Mouse (Mus musculus): ENCODE data around the gene Zfp27.
"Not testable (repeated sequence)": the region's sequence is repeated elsewhere in the genome, so short reads cannot be mapped to it uniquely, and the experiment has no call there.

Gene Zfp27

DNA sequence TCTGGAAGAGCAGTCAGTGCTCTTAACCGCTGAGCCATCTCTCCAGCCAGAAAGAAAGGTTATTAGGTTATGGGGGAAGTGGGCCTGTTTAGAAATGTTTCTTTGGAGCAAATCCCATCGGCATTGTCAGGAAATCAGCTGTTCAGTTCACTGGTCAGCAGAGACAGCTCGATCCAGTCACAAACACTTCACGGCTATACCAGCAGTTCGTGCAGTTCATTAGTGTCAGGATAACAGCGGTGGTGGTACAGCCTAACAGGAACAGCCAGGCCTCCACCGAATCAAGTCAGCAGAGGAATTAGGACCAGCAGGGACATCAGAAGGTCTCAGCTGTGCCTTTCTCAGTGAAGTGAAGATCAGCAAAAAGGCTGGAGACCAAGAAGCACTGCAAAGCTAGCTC is 25.5 kb downstream of the Zfp27 start:
- DNase-seq: no peak

DNA sequence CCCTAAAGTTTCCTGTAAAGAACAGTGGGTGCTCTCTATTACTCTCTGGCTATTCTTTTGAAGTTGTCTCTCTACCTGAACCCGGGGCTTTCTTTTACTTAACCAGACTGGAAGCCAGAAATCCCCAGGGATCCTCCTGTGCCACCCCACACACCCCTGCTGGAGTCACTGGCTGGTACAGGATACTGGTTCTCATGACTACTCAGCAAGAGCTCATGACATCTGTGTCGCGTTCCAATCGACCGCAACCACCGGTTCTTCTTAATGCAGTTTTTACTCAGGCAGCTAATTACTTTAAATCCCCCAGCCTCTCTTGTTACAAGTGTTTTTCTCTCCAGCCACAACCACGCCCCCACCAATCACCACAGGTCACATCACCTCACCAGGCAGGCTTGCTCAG is 26.3 kb downstream of the Zfp27 start:
- DNase-seq: no peak

DNA sequence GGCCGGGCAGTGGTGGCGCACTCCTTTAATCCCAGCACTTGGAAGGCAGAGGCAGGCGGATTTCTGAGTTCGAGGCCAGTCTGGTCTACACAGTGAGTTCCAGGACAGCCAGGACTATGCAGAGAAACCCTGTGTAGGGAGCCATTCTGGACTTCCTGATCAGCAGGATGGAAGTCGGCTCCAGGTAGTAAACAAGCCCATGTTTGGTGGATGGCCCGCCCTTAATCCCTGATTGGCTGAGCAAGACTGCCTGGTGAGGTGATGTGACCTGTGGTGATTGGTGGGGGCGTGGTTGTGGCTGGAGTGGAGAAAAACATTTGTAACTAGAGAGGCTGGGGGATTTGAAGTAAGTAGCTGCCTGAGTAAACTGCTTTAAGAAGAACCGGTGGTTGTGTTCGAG is 28.8 kb downstream of the Zfp27 start:
- DNase-seq: not testable (repeated sequence)

DNA sequence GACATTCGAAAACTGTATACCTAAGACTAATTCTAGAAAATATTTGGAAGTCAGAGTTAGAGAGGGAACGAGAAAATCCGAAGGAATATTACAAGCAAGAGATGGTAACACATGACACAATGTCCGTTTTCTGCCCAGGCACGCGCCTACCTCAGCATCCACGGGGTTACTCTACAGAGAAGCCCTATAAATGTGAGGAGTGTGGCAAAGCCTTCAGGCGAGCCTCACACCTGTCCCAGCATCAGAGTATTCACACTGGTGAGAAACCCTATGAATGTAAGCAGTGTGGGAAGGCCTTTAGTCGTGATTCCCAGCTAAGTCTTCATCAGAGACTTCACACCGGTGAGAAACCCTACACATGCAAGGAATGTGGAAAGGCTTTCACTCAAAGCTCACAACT is 32.1 kb downstream of the Zfp27 start:
- DNase-seq: no peak

DNA sequence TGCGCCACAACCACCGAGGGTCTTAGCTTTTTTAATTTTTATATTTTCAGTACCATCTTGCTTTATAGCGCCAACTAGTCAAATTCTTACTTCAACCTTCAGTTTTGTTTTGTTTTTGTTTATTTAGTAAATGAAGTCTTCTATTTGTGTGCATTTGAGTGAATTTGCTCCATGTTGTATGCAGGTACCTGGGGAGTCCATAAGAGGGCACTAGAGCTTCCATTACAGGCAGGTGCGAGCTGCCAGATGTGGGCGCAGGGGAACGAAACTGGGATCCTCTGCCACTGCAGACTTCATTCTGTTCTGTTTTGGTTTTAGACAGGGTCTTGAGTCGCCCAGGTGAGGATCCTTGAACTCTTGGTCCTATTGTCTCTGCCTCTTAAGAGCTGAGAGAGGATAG is 44.7 kb downstream of the Zfp27 start:
- no peak for DNase-seq

DNA sequence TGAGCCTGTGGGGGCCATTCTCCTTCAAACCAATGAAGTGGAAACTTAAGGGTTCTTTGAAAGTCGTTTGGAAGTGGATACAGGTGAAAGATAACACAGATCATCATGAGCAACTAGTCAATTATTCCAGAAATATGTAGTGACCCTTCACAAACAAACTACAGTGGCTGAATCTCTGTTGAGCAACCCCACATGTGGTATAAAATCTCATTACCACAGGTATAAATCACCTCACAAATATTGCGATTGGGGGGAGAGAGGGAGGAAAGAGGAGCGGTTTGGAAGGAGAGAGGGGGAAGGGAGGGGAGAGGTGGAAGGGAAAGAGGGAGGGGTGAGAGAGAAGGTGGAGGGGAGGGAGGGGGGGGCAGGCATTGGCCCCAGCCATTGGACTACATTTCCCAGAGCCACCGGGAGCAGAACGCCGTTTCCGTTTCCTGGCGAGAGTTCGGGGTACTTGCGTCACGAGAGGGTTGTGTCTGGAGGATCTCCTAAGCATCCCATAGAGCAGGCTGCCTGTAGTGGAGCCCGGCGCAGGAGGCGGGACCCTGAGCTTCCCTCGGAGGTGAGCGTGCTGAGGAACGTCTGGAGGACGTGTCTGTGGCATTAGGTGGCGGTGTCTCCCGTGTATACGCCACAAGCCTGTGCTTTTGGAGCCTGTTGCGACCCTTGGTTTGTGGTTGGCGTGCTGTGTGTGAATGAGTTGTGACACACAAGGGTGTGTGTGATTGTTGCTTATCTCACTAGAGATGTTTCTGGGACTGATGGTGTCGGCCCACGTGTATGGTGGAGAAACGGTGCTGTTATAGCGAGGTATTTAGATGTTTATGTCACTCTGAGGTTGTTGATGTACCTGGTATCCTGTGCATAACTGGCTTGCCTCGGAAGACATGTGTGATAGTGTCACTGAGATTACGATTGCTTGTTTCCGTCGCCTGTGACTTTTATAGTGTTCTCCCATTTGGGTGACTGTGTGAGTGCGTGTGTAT is 46.5 kb downstream of the Zfp27 start, which contains the start of gene Zfp420:
Gene Zfp420, plus strand, starts transcription at position 448 of the 986 bp plus-strand sequence.
- peak; percentile 71 to 72 for DNase-seq

DNA sequence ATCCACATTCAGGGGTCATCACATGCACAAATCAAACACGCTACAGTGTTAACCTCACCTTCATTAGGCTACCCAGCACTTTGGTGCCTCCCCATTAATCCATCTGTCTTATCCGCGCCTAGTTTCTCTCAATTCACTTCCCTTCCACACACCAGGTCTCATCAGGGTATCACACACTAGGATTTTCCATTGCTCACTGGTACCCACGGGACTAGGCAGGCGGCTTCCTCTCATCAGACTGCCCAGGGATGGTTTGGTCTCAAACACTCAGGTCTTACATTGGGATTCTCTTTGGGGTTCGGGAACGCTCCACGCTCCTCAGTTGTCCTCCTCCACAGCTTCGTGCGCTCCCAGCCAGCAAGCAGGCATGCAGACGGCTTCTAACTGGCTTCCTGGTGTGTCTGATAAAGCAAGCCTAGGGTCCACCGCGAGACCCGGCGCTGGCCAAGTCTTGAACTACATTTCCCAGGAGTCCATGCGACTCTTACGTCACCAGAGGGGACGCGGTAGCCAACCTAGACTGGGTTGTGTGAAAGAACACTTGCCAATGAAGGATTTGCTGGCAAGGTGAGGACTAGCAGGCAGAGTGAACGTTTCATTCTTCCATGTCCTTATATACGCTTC is 53.0 kb downstream of the Zfp27 start, which contains the start of gene Zfp940:
Gene Zfp940, minus strand, starts transcription at position 451 of the 624 bp plus-strand sequence.
- DNase-seq: peak; percentile 64 to 86

DNA sequence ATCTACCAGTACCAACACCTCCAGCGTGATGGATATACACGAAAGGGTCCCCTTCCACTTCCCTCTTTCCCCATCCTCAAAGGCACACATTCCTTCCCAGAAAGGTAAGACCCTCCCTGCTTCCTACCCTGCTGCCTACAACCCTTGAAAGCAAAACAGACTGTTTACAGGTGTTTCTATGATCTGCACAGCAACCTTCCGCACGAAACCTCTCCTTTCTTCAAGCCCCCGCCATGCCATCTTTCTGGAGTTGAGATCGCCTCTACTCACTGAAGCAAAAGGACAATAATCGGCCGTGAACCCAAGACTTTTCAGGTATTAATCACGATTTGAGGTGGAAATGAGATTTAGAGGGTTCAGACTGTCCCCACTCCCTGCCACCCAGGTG is 53.5 kb downstream of the Zfp27 start:
- no peak for DNase-seq

DNA sequence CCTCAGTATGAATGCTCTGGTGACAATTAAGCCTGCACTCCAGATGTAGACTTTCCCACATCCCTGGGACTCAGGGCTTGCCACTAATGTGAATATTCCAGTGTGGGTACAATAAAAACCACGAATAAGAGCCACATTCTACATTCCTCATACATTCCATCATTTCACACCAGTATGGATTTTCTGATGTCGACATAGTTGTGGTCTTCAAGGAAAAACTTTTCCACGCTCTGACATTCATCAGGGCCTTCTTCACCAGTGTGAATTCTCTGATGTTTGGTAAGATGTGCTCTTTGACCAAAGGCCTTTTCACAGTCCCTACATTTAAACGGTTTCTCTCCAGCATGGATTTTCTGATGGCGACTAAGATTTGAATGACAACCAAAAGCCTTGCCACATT is 61.8 kb downstream of the Zfp27 start:
- DNase-seq: no peak

Measured in spleen, adult 18-20 months (tissue).